Mouse (Mus musculus) MEL (cell line): ENCODE measurements around the gene Dgka. TPM values are rescaled to one million over a fixed set of nuclear protein-coding genes. Genes with fewer than 3 reads are reported as not detected.

Experiments used
- DNase-seq: peaks from one replicate; pipeline ENCODE4 v3.0.0; 2011; ENCODE audit warnings: low read depth, low spot score
- H3K27ac ChIP-seq: 2 replicates; pipeline ENCODE4 v1.5.1; 2012; ENCODE audit warnings: low read depth, mild to moderate bottlenecking, control low read depth, low read length, moderate library complexity; ENCODE audit not compliant: control insufficient read depth
- H3K27me3 ChIP-seq, 2 experiments: fragments of 150-350 bp in 1 of 2; sonication (generic) in 1 of 2; 2 replicates each; pipeline ENCODE4 v1.6.1; 2012; ENCODE audit warnings: low read length in 2 of 2, mild to moderate bottlenecking in 2 of 2, improper control_type of control experiment in 1 of 2, moderate library complexity in 1 of 2; ENCODE audit not compliant: insufficient read depth in 2 of 2, control insufficient read depth in 1 of 2
- H3K36me3 ChIP-seq, 2 experiments: 2 replicates each; pipeline ENCODE4 v1.6.1; 2012 to 2014; ENCODE audit warnings: low read length in 2 of 2, improper control_type of control experiment in 1 of 2, inconsistent platforms in 1 of 2, mild to moderate bottlenecking in 1 of 2; ENCODE audit not compliant: insufficient read depth in 2 of 2, control insufficient read depth in 1 of 2
- H3K4me1 ChIP-seq, 2 experiments: fragments of 150-350 bp in 1 of 2; sonication (generic) in 1 of 2; 2 replicates each; pipeline ENCODE4 v1.6.1; 2012; ENCODE audit warnings: low read length in 2 of 2, improper control_type of control experiment in 1 of 2, mild to moderate bottlenecking in 1 of 2; ENCODE audit not compliant: insufficient read depth in 2 of 2, control insufficient read depth in 1 of 2
- H3K4me3 ChIP-seq, 2 experiments: fragments of 150-350 bp in 1 of 2; sonication (generic) in 1 of 2; 2 replicates each; pipeline ENCODE4 v1.5.1; 2012; ENCODE audit warnings: low read depth in 2 of 2, low read length in 2 of 2, mild to moderate bottlenecking in 2 of 2, moderate library complexity in 2 of 2, control low read depth in 1 of 2, improper control_type of control experiment in 1 of 2; ENCODE audit not compliant: control insufficient read depth in 1 of 2, insufficient read depth in 1 of 2
- H3K79me2 ChIP-seq: 2 replicates; pipeline ENCODE4 v1.6.1; 2012; ENCODE audit warnings: mild to moderate bottlenecking, low read length, moderate library complexity; ENCODE audit not compliant: control insufficient read depth, poor library complexity, insufficient read depth
- H3K9ac ChIP-seq: 2 replicates; pipeline ENCODE4 v1.6.1; 2012; ENCODE audit warnings: low read depth, mild to moderate bottlenecking, control low read depth, low read length, moderate library complexity; ENCODE audit not compliant: control insufficient read depth, poor library complexity, severe bottlenecking
- H3K9me3 ChIP-seq: fragments of 150-350 bp; sonication (generic); replicated peaks from 2 replicates; pipeline ENCODE4 v1.6.1; 2012; ENCODE audit warnings: mild to moderate bottlenecking, low read length, improper control_type of control experiment, moderate library complexity; ENCODE audit not compliant: insufficient read depth
- CHD1 ChIP-seq: IDR thresholded peaks from 2 replicates; pipeline ENCODE4 v1.6.1; 2012; ENCODE audit warnings: low read depth, mild to moderate bottlenecking, inconsistent platforms, low read length, improper control_type of control experiment
- CHD2 ChIP-seq: IDR thresholded peaks from 2 replicates; pipeline ENCODE4 v1.6.1; 2011; ENCODE audit warnings: low read length, improper control_type of control experiment
- ELF1 ChIP-seq: IDR thresholded peaks from 2 replicates; pipeline ENCODE4 v1.6.1; 2014; ENCODE audit warnings: low read depth, mild to moderate bottlenecking, inconsistent platforms, low read length, improper control_type of control experiment, moderate library complexity
- ETS1 ChIP-seq: IDR thresholded peaks from 2 replicates; pipeline ENCODE4 v1.6.1; 2012; ENCODE audit warnings: low read depth, mild to moderate bottlenecking, inconsistent platforms, low read length, improper control_type of control experiment, moderate library complexity
- GABPA ChIP-seq: IDR thresholded peaks from 2 replicates; pipeline ENCODE4 v1.6.1; 2012; ENCODE audit warnings: low read depth, mild to moderate bottlenecking, inconsistent platforms, low read length, improper control_type of control experiment, moderate library complexity
- JUND ChIP-seq: IDR thresholded peaks from 2 replicates; pipeline ENCODE4 v1.6.1; 2011; ENCODE audit warnings: low read depth, mild to moderate bottlenecking, improper control_type of control experiment, low read length
- MAZ ChIP-seq: IDR thresholded peaks from 2 replicates; pipeline ENCODE4 v1.6.1; 2012; ENCODE audit warnings: low read depth, mild to moderate bottlenecking, inconsistent platforms, low read length, improper control_type of control experiment
- MXI1 ChIP-seq: IDR thresholded peaks from 2 replicates; pipeline ENCODE4 v1.6.1; 2011; ENCODE audit warnings: mild to moderate bottlenecking, low read depth, low read length, improper control_type of control experiment
- MYB ChIP-seq: IDR thresholded peaks from 2 replicates; pipeline ENCODE4 v1.6.1; 2011; ENCODE audit warnings: mild to moderate bottlenecking, low read depth, low read length, improper control_type of control experiment
- NELFE ChIP-seq: IDR thresholded peaks from 2 replicates; pipeline ENCODE4 v1.6.1; 2011; ENCODE audit warnings: low read depth, low read length, improper control_type of control experiment
- RAD21 ChIP-seq: IDR thresholded peaks from 2 replicates; pipeline ENCODE4 v1.6.1; 2011; ENCODE audit warnings: mild to moderate bottlenecking, low read depth, low read length, improper control_type of control experiment
- SIN3A ChIP-seq: IDR thresholded peaks from 2 replicates; pipeline ENCODE4 v1.6.1; 2012; ENCODE audit warnings: low read length, improper control_type of control experiment, inconsistent platforms
- SMC3 ChIP-seq: IDR thresholded peaks from 2 replicates; pipeline ENCODE4 v1.6.1; 2011; ENCODE audit warnings: low read depth, low read length, improper control_type of control experiment
- TAL1 ChIP-seq: IDR thresholded peaks from 2 replicates; pipeline ENCODE4 v1.6.1; 2012; ENCODE audit warnings: mild to moderate bottlenecking, inconsistent platforms, low read length, moderate library complexity, mixed read lengths
- TBP ChIP-seq: IDR thresholded peaks from 2 replicates; pipeline ENCODE4 v1.8.0; 2011; ENCODE audit warnings: low read depth, low read length, improper control_type of control experiment
- TCF12 ChIP-seq: IDR thresholded peaks from 2 replicates; pipeline ENCODE4 v1.6.1; 2014; ENCODE audit warnings: low read depth, mild to moderate bottlenecking, inconsistent platforms, low read length, improper control_type of control experiment, moderate library complexity
- USF1 ChIP-seq: IDR thresholded peaks from 2 replicates; pipeline ENCODE4 v1.6.1; 2014; ENCODE audit warnings: low read depth, mild to moderate bottlenecking, inconsistent platforms, low read length, improper control_type of control experiment, moderate library complexity
- USF2 ChIP-seq, 2 experiments: IDR thresholded peaks; 2 replicates each; pipeline ENCODE4 v1.6.1; 2011 to 2012; ENCODE audit warnings: improper control_type of control experiment in 2 of 2, low read length in 2 of 2, borderline replicate concordance in 1 of 2, inconsistent platforms in 1 of 2, low read depth in 1 of 2, mild to moderate bottlenecking in 1 of 2; ENCODE audit not compliant: insufficient read depth in 1 of 2
- ZC3H11A ChIP-seq: IDR thresholded peaks from 2 replicates; pipeline ENCODE4 v1.6.1; 2012; ENCODE audit warnings: low read depth, mild to moderate bottlenecking, inconsistent platforms, low read length, improper control_type of control experiment
- ZKSCAN1 ChIP-seq: IDR thresholded peaks from 2 replicates; pipeline ENCODE4 v1.6.1; 2012; ENCODE audit warnings: low read depth, mild to moderate bottlenecking, inconsistent platforms, low read length, improper control_type of control experiment, moderate library complexity
- ZMIZ1 ChIP-seq: IDR thresholded peaks from 2 replicates; pipeline ENCODE4 v1.6.1; 2012; ENCODE audit warnings: low read depth, mild to moderate bottlenecking, inconsistent platforms, low read length, improper control_type of control experiment, moderate library complexity
- ZNF384 ChIP-seq: IDR thresholded peaks from 2 replicates; pipeline ENCODE4 v1.6.1; 2012; ENCODE audit warnings: low read depth, mild to moderate bottlenecking, inconsistent platforms, low read length, improper control_type of control experiment
- polyA plus RNA-seq, 2 experiments: library from polyadenylated mRNA; stranded (reverse) in 1 of 2; unstranded in 1 of 2; fragments of >175 nt in 1 of 2; fragments of >200 nt in 1 of 2; gene quantifications; 2 replicates each; pipeline versions ENCODE4 v1.2.1 to v1.2.4; 2012; ENCODE audit warnings: low replicate concordance in 2 of 2, low read depth in 1 of 2; ENCODE audit not compliant: insufficient read length in 2 of 2, insufficient read depth in 1 of 2, missing spikeins in 1 of 2
- total RNA-seq: library from RNA; depleted of rRNA; stranded (reverse); fragments of 300-350 nt; gene quantifications from 2 replicates; pipeline ENCODE4 v1.2.3, GENCODE M21; 2012

Gene Dgka
- total and polyA plus RNA-seq, 3 experiments: 0.69 to 3.5 TPM; not detected in 1

DNA sequence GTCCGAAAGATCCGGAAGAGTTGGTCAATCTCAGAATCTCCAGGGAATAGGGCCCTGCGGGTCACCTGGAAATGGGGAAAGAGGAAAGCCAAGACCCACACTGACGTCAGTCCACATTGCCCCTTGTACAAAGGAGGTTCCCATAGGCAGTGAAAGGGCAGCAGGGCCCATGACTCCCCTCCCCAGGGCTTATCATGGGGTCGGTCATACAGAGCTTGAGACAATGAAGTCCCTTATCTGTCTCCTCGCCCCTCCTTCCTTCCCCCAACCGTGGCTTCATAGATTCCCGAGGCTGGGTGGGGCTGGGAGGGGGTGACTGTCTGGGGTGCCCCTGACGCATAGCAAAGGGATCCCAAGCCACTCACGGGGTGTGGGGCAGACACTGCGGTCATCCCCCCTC, 45.0 kb downstream of the Dgka start:
- H3K36me3 ChIP-seq: peaks cover 1 to 26% of the 10 kb centered on the region in 2 experiments
- H3K79me2 ChIP-seq: peaks cover 15% of the 10 kb centered on the region
- peaks cover 13 to 14% of the 10 kb centered on the region in 2 experiments for H3K4me1 ChIP-seq
- H3K9ac ChIP-seq: no peak overlapping the region
- no peaks in the 10 kb centered on the region for H3K27me3 ChIP-seq
- no peaks in the 10 kb centered on the region for H3K9me3 ChIP-seq
- H3K4me3 ChIP-seq: no peak overlapping the region
- no peak for TF ChIP-seq MXI1
- no peak for TF ChIP-seq SIN3A
- TF ChIP-seq MYB: no peak
- no peak for TF ChIP-seq USF2 (IDR thresholded peaks at IDR 0.05; ENCODE audit: borderline replicate concordance in 1 of 2, insufficient read depth in 1 of 2, low read depth in 1 of 2, low read length in 2 of 2)
- TF ChIP-seq ZC3H11A: no peak
- no peak for TF ChIP-seq NELFE
- TF ChIP-seq ETS1: no peak
- no peak for TF ChIP-seq USF1
- no peak for TF ChIP-seq CHD1
- H3K27ac ChIP-seq: no peak overlapping the region
- no peak for DNase-seq

DNA sequence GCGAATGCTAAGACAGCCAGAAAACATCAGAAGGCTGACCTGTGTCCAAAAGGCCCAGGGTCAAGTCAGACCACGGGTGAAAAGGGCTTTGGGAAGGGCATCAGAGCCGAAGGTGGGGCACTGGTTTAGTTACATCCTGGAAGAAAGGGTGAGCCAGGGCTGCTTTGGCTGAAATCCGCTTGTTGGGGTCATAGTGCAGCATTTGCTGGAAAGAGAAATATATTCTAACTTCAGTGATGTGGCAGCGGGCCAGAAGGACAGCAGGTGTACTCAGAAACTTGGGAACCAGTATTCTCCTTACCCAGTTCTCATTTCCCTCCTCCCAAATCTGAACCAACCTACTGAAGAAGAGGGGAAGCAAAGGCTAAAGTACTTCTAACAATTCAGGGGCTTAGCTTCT, 45.6 kb downstream of the Dgka start:
- H3K27me3 ChIP-seq: no peaks in the 10 kb centered on the region
- H3K79me2 ChIP-seq: peaks cover 9% of the 10 kb centered on the region
- no peak for DNase-seq
- TF ChIP-seq MXI1 (no peak), ZC3H11A (no peak), TBP (no peak), SIN3A (no peak), SMC3 (no peak), JUND (no peak), ZNF384 (no peak), TCF12 (no peak), CHD2 (no peak), RAD21 (no peak), TAL1 (no peak), ELF1 (no peak), USF2 (IDR thresholded peaks at IDR 0.05; ENCODE audit: borderline replicate concordance in 1 of 2, insufficient read depth in 1 of 2, low read depth in 1 of 2, low read length in 2 of 2) (no peak), MAZ (no peak), USF1 (no peak), ZMIZ1 (no peak), ZKSCAN1 (no peak), GABPA (no peak)
- no peaks in the 10 kb centered on the region for H3K9me3 ChIP-seq
- H3K4me1 ChIP-seq: peaks cover 13 to 14% of the 10 kb centered on the region in 2 experiments
- H3K36me3 ChIP-seq: peaks cover 1 to 26% of the 10 kb centered on the region in 2 experiments
- no peak overlapping the region for H3K4me3 ChIP-seq
- no peak overlapping the region for H3K9ac ChIP-seq
- no peak overlapping the region for H3K27ac ChIP-seq
